Mouse (Mus musculus) kidney, postnatal 0 days (tissue): ENCODE measurements around the gene Fam166b. TPM values are rescaled to one million over a fixed set of nuclear protein-coding genes. Genes with fewer than 3 reads are reported as not detected.

Source experiments
- ATAC-seq: fragments of 200-750 bp; cut with Nextera tagmentation; replicated peaks from 2 replicates; pipeline ENCODE4 v1.8.0; 2017; ENCODE audit warnings: low read depth, moderate number of reproducible peaks, moderate TSS enrichment, moderate library complexity; ENCODE audit not compliant: low FRiP score
- DNase-seq: peaks from one replicate; pipeline ENCODE4 v3.0.0-alpha.2; 2016; ENCODE audit warnings: low spot score
- H3K27ac ChIP-seq: fragments of 300-500 bp; sonication (generic); 2 replicates; pipeline ENCODE4 v1.5.1; 2014; ENCODE audit warnings: mild to moderate bottlenecking
- H3K27me3 ChIP-seq: fragments of 300-500 bp; sonication (generic); 2 replicates; pipeline ENCODE4 v1.6.1; 2014; ENCODE audit warnings: low read length, mixed read lengths; ENCODE audit not compliant: insufficient read depth
- H3K36me3 ChIP-seq: fragments of 300-500 bp; sonication (generic); 2 replicates; pipeline ENCODE4 v1.6.1; 2014; ENCODE audit warnings: low read length, mixed read lengths; ENCODE audit not compliant: insufficient read depth
- H3K4me1 ChIP-seq: fragments of 300-500 bp; sonication (generic); replicated peaks from 2 replicates; pipeline ENCODE4 v1.6.1; 2014; ENCODE audit warnings: antibody characterized with exemption, low read length, mixed read lengths; ENCODE audit not compliant: insufficient read depth
- H3K4me2 ChIP-seq: fragments of 300-500 bp; sonication (generic); 2 replicates; pipeline ENCODE4 v1.6.1; 2014; ENCODE audit warnings: mild to moderate bottlenecking, low read length, moderate library complexity, mixed read lengths
- H3K4me3 ChIP-seq: fragments of 300-500 bp; sonication (generic); replicated peaks from 2 replicates; pipeline ENCODE4 v1.5.1; 2014; ENCODE audit warnings: low read depth, low read length
- H3K9ac ChIP-seq: fragments of 300-500 bp; sonication (generic); 2 replicates; pipeline ENCODE4 v1.6.1; 2014; ENCODE audit warnings: low read depth, low read length
- H3K9me3 ChIP-seq: fragments of 300-500 bp; sonication (generic); replicated peaks from 2 replicates; pipeline ENCODE4 v1.6.1; 2016; ENCODE audit warnings: low read length, inconsistent platforms, mixed read lengths
- CTCF ChIP-seq: IDR thresholded peaks from 2 replicates; pipeline ENCODE4 v1.5.1; 2016; ENCODE audit warnings: antibody characterized with exemption, low read depth, mild to moderate bottlenecking, moderate library complexity
- WGBS: fragments of 180-500 bp; shearing (Covaris S2); extraction: QIAGEN DNeasy Blood & Tissue Kit; methylation state at CpG from one replicate; pipeline ENCODE4 v1.1.7; 2014; 5-methylcytosine and 5-hydroxymethylcytosine counted together
- polyA plus RNA-seq: library from polyadenylated mRNA; unstranded; fragments of >200 nt; fragmentation: Nextera tagmentation; extraction: Ambion mirVana; gene quantifications from 2 replicates; pipeline ENCODE4 v1.2.1, GENCODE M21; 2015

Fam166b gene
- polyA plus RNA-seq, 1 experiment from 2014 or later = 0.33 TPM

DNA sequence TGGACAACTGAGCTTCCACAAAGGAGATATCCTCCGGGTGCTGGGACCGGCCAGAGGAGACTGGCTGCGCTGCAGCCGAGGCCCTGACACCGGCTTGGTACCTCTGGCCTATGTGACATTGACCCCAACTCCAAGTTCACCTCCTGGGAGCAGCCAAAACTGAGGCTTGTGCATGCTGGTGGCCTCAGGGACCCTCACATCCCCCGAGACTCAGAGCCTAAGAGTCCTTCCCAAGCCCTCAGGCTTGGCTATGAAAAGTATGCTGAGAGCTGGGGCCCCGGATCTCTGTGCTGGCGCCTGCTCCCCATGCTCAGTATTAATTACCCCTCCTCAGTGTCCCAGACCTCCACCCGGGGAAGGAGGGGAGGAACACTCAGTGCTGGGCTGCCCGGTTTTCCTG is 2.4 kb downstream of the Fam166b start:
- DNase-seq = no peak
- H3K9ac ChIP-seq = no peak overlapping the region
- H3K4me1 ChIP-seq = no peaks in the 10 kb centered on the region; the same call in 1 of the 2 replicates
- no peaks in the 10 kb centered on the region for H3K9me3 ChIP-seq
- H3K27ac ChIP-seq = no peak overlapping the region
- H3K4me3 ChIP-seq = no peak overlapping the region
- peaks cover 39% of the 10 kb centered on the region for H3K36me3 ChIP-seq
- H3K4me2 ChIP-seq = no peak overlapping the region
- no peaks in the 10 kb centered on the region for H3K27me3 ChIP-seq
- no peak for ATAC-seq
- no peak for TF ChIP-seq CTCF
- 67% methylated on average over 10 of the region's 10 CpGs for WGBS

DNA sequence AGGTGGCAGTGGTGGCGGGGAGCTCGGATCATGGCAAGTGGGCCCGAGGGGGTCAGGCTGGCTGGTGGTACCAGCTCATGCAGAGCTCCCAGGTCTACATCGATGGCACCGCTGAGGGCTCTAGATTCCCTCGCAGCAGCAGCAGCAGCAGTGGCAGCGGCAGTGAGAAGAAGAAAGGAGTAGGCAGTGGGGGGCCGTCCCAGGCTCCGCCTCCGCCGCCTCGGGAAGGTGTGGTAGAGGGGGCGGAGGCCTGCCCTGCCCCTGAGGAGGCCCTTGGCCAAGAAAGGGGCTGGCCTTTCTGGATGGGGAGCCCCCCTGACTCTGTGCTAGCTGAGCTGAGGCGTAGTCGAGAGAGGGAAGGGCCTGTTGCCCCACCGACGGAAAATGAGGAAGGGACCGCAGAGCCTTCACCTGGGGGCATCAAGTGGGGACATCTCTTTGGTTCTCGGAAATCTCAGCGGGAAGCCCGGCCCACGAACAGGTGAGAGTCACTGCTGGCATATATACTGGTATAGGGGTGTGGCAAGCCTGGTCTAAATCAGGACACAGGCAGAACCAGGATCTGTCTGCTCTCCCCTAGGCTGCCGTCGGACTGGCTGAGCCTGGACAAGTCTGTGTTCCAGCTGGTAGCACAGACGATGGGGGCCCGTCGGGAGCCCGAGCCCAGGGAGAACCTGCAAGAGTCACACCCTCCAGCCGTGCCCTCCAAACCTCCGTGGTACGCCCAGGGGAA is 3.1 kb downstream of the Fam166b start:
- H3K36me3 ChIP-seq = peaks cover 39% of the 10 kb centered on the region
- whole genome bisulfite sequencing = 46% methylated on average over 31 of the region's 31 CpGs
- no peaks in the 10 kb centered on the region for H3K27me3 ChIP-seq
- ATAC-seq (no peak), DNase-seq (no peak)
- no peak overlapping the region for H3K9ac ChIP-seq
- H3K4me2 ChIP-seq = no peak overlapping the region
- no peak overlapping the region for H3K27ac ChIP-seq
- H3K4me3 ChIP-seq = no peak overlapping the region
- H3K9me3 ChIP-seq = no peaks in the 10 kb centered on the region
- no peak for TF ChIP-seq CTCF
- H3K4me1 ChIP-seq = no peaks in the 10 kb centered on the region; the same call in 1 of the 2 replicates

GRCm38 (mm10) chr4:43425197-43425596 is 3.7 kb downstream of the Fam166b start:
- DNase-seq (no peak), ATAC-seq (no peak)
- Histone ChIP-seq H3K36me3 (peaks cover 39% of the 10 kb centered on the region), H3K4me3 (no peak overlapping the region), H3K9me3 (no peaks in the 10 kb centered on the region), H3K27me3 (no peaks in the 10 kb centered on the region), H3K4me1 (peaks cover under 1% of the 10 kb centered on the region; the same call in 1 of the 2 replicates), H3K27ac (no peak overlapping the region), H3K9ac (no peak overlapping the region), H3K4me2 (no peak overlapping the region)
- no peak for TF ChIP-seq CTCF
- WGBS = 50% methylated on average over 14 of the region's 14 CpGs

GRCm38 (mm10) chr4:43424072-43424471 is 4.9 kb downstream of the Fam166b start:
- H3K4me1 ChIP-seq = peaks cover 10% of the 10 kb centered on the region
- H3K36me3 ChIP-seq = peaks cover 39% of the 10 kb centered on the region
- H3K4me3 ChIP-seq = no peak overlapping the region

DNA sequence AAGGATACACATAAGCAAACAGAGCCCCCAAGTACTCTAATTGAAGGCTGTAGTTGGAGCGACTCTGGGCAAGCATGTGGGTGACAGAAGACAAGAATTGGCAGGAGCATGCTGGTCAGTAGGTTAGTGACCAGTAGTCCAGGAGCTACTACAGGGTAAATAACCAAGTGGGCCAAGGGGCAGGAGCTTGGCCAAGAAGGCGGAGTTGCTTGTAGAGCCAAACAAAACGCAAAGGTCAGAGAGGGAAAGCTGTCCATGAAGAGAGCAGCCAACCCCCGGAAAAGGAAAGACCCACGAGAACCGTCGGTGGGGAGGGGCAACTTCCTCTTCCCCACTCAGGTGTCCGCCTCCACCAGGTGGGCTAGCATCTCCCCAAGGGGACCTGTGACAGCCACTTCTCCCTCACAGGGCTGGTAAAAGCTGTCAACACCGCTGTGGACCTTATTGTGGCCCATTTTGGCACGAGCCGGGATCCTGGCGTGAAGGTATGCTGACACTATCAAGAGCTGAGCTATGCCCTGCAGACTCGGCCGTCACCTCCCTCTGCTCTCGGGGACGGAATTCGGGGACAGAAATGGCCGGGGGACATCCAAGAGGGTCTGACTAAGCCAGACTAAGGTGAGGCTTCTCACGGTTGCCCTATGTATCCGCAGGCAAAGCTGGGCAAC is 5.5 kb downstream of the Fam166b start:
- Histone ChIP-seq H3K27ac (no peak overlapping the region), H3K4me3 (no peak overlapping the region), H3K9me3 (no peaks in the 10 kb centered on the region), H3K27me3 (no peaks in the 10 kb centered on the region), H3K9ac (no peak overlapping the region), H3K4me1 (peaks cover 16% of the 10 kb centered on the region), H3K4me2 (no peak overlapping the region), H3K36me3 (peaks cover 39% of the 10 kb centered on the region)
- no peak for TF ChIP-seq CTCF
- no peak for DNase-seq
- no peak for ATAC-seq
- WGBS = 79% methylated on average over 20 of the region's 20 CpGs

More at GRCm38 (mm10) chr4:43424072-43424471, 4.9 kb downstream of the Fam166b start:
- H3K27ac ChIP-seq = no peak overlapping the region
- TF ChIP-seq CTCF = no peak
- H3K9me3 ChIP-seq = no peaks in the 10 kb centered on the region
- no peak overlapping the region for H3K4me2 ChIP-seq
- WGBS = 79% methylated on average over 9 of the region's 9 CpGs
- no peak for ATAC-seq
- H3K27me3 ChIP-seq = no peaks in the 10 kb centered on the region
- DNase-seq = no peak
- no peak overlapping the region for H3K9ac ChIP-seq

- ATAC-seq (no peak), DNase-seq (no peak)
- Histone ChIP-seq H3K9ac (no peak overlapping the region), H3K27ac (no peak overlapping the region), H3K4me2 (no peak overlapping the region), H3K36me3 (peaks cover 41% of the 10 kb centered on the region), H3K4me3 (no peak overlapping the region), H3K4me1 (peaks cover 31% of the 10 kb centered on the region), H3K27me3 (no peaks in the 10 kb centered on the region), H3K9me3 (no peaks in the 10 kb centered on the region)
- no peak for TF ChIP-seq CTCF
- WGBS = 83% methylated on average over 28 of the region's 28 CpGs
These were observed 7.2 kb downstream of the Fam166b start for GRCm38 (mm10) chr4:43421632-43422240.
